Mouse (Mus musculus) 3134 (cell line): ENCODE results near the gene Commd6.
"Not testable (repeated sequence)": the region's sequence is repeated elsewhere in the genome, so short reads cannot be mapped to it uniquely, and the experiment has no call there.

Source experiments
- DNase-seq: peaks from one replicate; pipeline ENCODE4 v3.0.0-alpha.2; 2011; ENCODE audit warnings: low spot score; ENCODE audit not compliant: insufficient read length; ENCODE audit errors: extremely low read depth

Gene Commd6

GRCm38 (mm10) chr14:101610701-101611100 lies 29.8 kb downstream of the Commd6 start:
- no peak for DNase-seq

- peak; percentile 91 for DNase-seq
Observed at GRCm38 (mm10) chr14:101608519-101609368, 31.7 kb downstream of the Commd6 start, which contains the start of gene Tbc1d4. Gene Tbc1d4, minus strand, starts transcription at chr14:101609191.

- DNase-seq, result peak; percentile 66
Observed at GRCm38 (mm10) chr14:101607631-101608518, 32.6 kb downstream of the Commd6 start.

- DNase-seq, result no peak
Observed at GRCm38 (mm10) chr14:101605843-101606242, 34.6 kb downstream of the Commd6 start.

- no peak for DNase-seq
Observed at GRCm38 (mm10) chr14:101602851-101603250, 37.6 kb downstream of the Commd6 start.

- DNase-seq, result no peak
Observed at GRCm38 (mm10) chr14:101597096-101597715, 43.3 kb downstream of the Commd6 start.

- no peak for DNase-seq
Observed at GRCm38 (mm10) chr14:101596691-101597090, 43.8 kb downstream of the Commd6 start.

- DNase-seq, result peak; percentile 36
Observed at GRCm38 (mm10) chr14:101595301-101596080, 45.0 kb downstream of the Commd6 start.

- no peak for DNase-seq
Observed at GRCm38 (mm10) chr14:101594001-101594400, 46.5 kb downstream of the Commd6 start.

GRCm38 (mm10) chr14:101593340-101593739 lies 47.1 kb downstream of the Commd6 start:
- DNase-seq, result no peak

- DNase-seq, result no peak
Observed at GRCm38 (mm10) chr14:101591101-101591500, 49.4 kb downstream of the Commd6 start.

- DNase-seq, result not testable (repeated sequence)
Observed at GRCm38 (mm10) chr14:101588209-101588991, 52.1 kb downstream of the Commd6 start.

GRCm38 (mm10) chr14:101587366-101588040 lies 53.0 kb downstream of the Commd6 start:
- not testable (repeated sequence) for DNase-seq

- no peak for DNase-seq
Observed at GRCm38 (mm10) chr14:101586096-101586495, 54.4 kb downstream of the Commd6 start.
